Mouse (Mus musculus): ENCODE measurements around the gene Unk. TPM values are rescaled to one million over a fixed set of nuclear protein-coding genes. Genes with fewer than 3 reads are reported as not detected.

Unk gene
- total RNA-seq, 2 experiments from 2014 or later: 8.0 to 8.4 TPM

- intact Hi-C loops (cut with DNase I): no loop called here
- peak; percentile 73 to 77 for DNase-seq
Measured at GRCm38 (mm10) chr11:116104006-116104646, 74.0 kb downstream of the Unk start.

- intact Hi-C loops (cut with DNase I): no loop called here
Measured at GRCm38 (mm10) chr11:116105065-116105464, 74.9 kb downstream of the Unk start.

GRCm38 (mm10) chr11:116106154-116106962, 76.2 kb downstream of the Unk start:
- intact Hi-C loops (cut with DNase I): no loop called here
- no peak for DNase-seq

More at GRCm38 (mm10) chr11:116105065-116105464, 74.9 kb downstream of the Unk start:
- no peak for DNase-seq

DNA sequence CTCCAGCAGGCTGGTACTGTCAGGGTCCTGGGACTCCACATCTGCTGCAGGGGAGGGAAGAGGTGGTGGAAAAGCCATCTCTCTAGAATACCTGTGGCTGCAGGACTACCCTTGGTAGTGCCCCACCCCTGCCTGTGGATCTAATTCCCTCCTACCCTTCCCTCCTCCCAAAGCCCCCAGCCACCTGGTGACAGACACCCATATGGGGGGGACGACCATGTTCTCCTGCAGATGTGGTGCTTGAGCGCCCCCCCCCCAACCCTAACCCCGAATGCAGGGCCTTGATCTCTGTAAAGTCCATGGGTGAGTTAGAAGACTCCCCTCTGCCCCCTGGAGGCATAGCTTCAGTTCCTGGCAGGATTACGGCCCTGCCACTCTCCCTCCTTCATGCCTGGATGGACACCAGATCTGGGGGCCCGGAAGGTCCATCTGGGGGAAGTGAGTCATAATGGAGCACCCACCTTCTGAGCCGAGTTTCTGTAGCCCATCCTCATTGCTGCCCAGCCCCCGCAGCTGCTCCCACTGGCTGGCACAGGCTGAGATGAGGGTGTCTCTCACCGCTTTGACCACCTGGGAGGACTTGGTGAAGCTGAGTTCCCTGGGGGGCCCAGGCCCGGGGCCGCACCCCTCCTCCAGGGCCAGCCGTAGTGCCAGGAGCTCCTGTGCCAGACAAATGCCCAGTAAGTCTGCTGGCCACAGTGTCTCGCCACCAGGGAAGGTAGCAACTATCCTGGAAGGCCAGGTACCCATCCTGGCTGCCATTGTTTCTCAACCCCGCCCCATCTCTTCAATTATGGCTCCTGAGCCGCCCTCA, 77.0 kb downstream of the Unk start:
- peak in 1 of 2 experiments; percentile 52 for DNase-seq
- intact Hi-C loops (cut with DNase I): no loop called here

- peak in 1 of 2 experiments; percentile 35 for DNase-seq
- intact Hi-C loops (cut with DNase I): no loop called here
Measured at GRCm38 (mm10) chr11:116107777-116108285, 77.7 kb downstream of the Unk start.

GRCm38 (mm10) chr11:116108464-116109137, 78.5 kb downstream of the Unk start:
- peak; percentile 88 for DNase-seq
- intact Hi-C loops (cut with DNase I): loop anchor here (1.0 kb wide), 1 partner anchor 20 kb away; no protein-coding TSS in a partner anchor

DNA sequence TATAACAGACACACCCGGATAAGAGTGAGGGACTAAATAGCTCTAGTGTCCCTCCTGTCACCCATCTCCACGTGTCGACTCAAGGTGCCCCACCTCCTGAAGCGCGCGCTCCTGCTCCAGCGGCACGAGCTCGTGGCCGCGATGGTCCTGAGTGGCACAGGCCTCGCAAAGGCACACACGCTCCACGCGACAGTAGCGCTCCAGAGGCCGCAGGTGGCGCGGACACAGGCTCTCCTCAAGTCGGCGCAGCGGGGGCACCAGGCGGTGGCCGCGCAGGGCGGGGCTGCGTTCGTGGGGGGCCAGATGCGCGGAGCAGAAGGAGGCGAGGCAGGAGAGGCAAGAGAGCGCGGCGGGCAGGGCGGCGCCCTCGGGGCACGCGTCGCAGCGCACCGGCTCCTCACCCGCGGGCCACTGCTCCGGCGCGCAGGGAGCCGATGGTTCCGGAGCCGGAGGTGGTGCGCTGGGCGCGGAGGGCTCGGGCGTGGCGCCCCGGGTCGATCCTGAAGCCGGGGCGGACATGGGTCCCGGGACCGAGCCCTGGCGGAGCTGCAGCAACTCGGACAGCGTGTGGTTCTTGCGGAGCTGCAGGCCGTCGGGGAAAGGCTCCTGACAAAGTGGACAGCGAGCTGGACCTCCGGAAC, 79.4 kb downstream of the Unk start:
- peak in 1 of 2 experiments; percentile 53 for DNase-seq
- intact Hi-C loops (cut with DNase I): loop anchor here (1.0 to 2.0 kb wide), 2 partner anchors 19 to 21 kb away; no protein-coding TSS in a partner anchor

- DNase-seq: peak; percentile 91 to 92
- intact Hi-C loops (cut with DNase I): loop anchor here (2.0 kb wide), 1 partner anchor 19 kb away; no protein-coding TSS in a partner anchor
Measured at GRCm38 (mm10) chr11:116110131-116110530, 80.0 kb downstream of the Unk start.

DNA sequence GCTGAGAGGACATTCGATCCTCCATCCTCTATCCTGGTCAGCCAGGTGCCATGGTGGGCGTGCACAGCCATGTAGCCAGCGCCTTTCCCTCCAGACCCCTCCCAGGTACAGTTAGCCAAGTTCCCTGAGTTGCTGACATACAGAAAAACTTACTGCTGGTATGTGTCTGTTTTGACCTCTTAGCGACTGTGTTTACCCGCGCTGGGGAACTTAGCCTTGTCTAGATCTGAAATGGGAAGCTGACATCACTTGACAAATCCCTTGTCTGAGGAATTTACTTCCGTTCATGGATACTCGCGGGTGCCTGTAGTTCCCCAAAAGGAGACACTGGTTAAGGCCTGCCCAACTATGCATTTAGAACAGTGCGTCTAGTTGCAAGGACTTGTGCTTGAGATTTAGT, 80.4 kb downstream of the Unk start:
- DNase-seq: no peak
- intact Hi-C loops (cut with DNase I): loop anchor here (2.0 kb wide), 1 partner anchor 18 kb away; no protein-coding TSS in a partner anchor

Other genes with a start within 250 kb of the Unk start
- gene Caskin2, start 216.7 kb upstream of the Unk start, total RNA-seq (2021): 10 to 100 TPM; 48.6 to 50.6 TPM
- gene Tsen54, start 215.6 kb upstream of the Unk start, total RNA-seq (2021): 1 to 10 TPM; 8.7 to 9.7 TPM
- gene Llgl2, start 206.3 kb upstream of the Unk start, total RNA-seq (2021): 10 to 100 TPM; 18.7 to 21.2 TPM
- gene Myo15b, start 171.9 kb upstream of the Unk start, total RNA-seq (2021): under 1 TPM in 1 of 2 experiments, not detected in 1; 0.14 TPM
- gene Smim5, start 130.4 kb upstream of the Unk start, total RNA-seq (2021): 10 to 100 TPM; 14.8 to 26.7 TPM
- under 1 TPM in 1 of 2 experiments, not detected in 1; 0.31 TPM for gene Smim6, start 118.3 kb upstream of the Unk start, total RNA-seq (2021)
- gene Sap30bp, start 97.0 kb upstream of the Unk start, total RNA-seq (2021): 10 to 100 TPM; 17.2 to 20.7 TPM
- 1 to 10 TPM; 6.7 to 8.9 TPM for gene Recql5, start 96.8 kb upstream of the Unk start, total RNA-seq (2021)
- 1 to 10 TPM; 2.6 to 3.4 TPM for gene Itgb4, start 55.6 kb upstream of the Unk start, total RNA-seq (2021)
- gene Galk1, start 17.6 kb upstream of the Unk start, total RNA-seq (2021): 10 to 100 TPM; 12.8 to 19.3 TPM
- 100 to 1,000 TPM; 136 to 158 TPM for gene H3f3b, start 2.4 kb upstream of the Unk start, total RNA-seq (2021)
- gene Unc13d, start 47.6 kb downstream of the Unk start, total RNA-seq (2021): under 1 TPM; 0.41 to 0.42 TPM
- 100 to 1,000 TPM in 1 of 2 experiments, 10 to 100 TPM in 1; 97.0 to 106 TPM for gene Wbp2, start 56.7 kb downstream of the Unk start, total RNA-seq (2021)
- 10 to 100 TPM; 25.2 to 34.2 TPM for gene Trim47, start 96.9 kb downstream of the Unk start, total RNA-seq (2021)
- gene Trim65, start 100.8 kb downstream of the Unk start, total RNA-seq (2021): 1 to 10 TPM; 7.4 to 7.6 TPM
- gene Mrpl38, start 108.5 kb downstream of the Unk start, total RNA-seq (2021): 10 to 100 TPM; 62.9 to 63.4 TPM
- 10 to 100 TPM; 13.2 to 16.2 TPM for gene Fbf1, start 137.8 kb downstream of the Unk start, total RNA-seq (2021)
- gene Ten1, start 168.5 kb downstream of the Unk start, total RNA-seq (2021): 10 to 100 TPM; 10.5 to 20.1 TPM
- gene Acox1, start 168.7 kb downstream of the Unk start, total RNA-seq (2021): 100 to 1,000 TPM; 160 to 173 TPM
- gene Evpl, start 207.8 kb downstream of the Unk start, total RNA-seq (2021): 1 to 10 TPM in 1 of 2 experiments, under 1 TPM in 1; 0.62 to 1.0 TPM
- gene Srp68, start 243.9 kb downstream of the Unk start, total RNA-seq (2021): 10 to 100 TPM; 65.9 to 71.2 TPM